Mouse (Mus musculus): ENCODE measurements at regions not wholly inside any gene's neighbourhood (a gene's known extent, or its start where the extent isn't known, plus 50 kb on each side); places are given as distances from the start of the nearest gene placed in this dataset.

DNA sequence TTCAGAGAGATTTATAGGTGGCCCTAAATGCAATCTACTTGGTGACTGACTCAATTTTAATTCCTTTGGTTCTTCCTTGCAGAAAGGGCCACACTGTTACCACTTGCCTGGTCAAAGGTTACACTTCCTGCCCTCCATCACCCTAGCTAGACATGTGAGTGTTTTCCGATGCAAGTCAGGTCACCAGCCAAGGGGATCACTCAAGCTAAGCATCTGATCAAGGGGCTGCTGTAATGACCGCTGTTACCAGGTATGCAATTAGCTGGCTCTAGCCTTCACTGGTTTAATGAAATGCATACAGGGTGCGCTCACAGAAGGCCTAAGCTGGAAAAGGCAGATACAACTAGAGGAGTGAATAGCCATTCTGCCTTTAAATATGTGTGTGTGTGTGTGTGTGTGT is 105.1 kb downstream of the Mtx2 start:
- Histone ChIP-seq H3K4me1 (ENCODE audit: control insufficient read depth, insufficient read depth, insufficient read length, low read length) (peaks cover 8% of the 10 kb centered on the region; the same call in 1 of the 2 replicates), H3K4me3 (ENCODE audit: insufficient read depth, low read depth, low read length) (no peak overlapping the region), H3K27ac (replicated peaks; ENCODE audit: low read depth, low read length) (no peak overlapping the region)

DNA sequence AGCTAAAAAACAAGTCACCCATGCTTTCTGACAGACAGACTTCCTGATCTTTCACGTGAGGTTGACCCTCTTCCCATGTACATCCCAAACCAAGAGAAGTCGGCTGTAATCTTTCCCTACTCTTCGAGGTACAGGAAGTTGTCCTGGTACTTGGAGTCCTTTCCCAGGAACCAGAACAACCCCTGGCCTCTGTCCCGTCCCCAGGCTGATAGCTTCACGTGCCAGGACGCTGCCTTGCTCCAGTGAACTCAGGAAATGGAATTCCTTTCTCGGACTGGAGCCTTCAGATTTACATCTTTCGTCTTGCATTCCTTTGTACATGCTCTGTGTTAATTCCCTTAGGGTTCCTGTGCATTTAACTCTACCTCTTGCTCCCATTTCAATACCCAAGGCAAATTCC is 107.6 kb downstream of the Mtx2 start:
- no peak overlapping the region for H3K27ac ChIP-seq (replicated peaks; ENCODE audit: low read depth, low read length)
- no peak overlapping the region for H3K4me3 ChIP-seq (ENCODE audit: insufficient read depth, low read depth, low read length)
- H3K4me1 ChIP-seq (ENCODE audit: control insufficient read depth, insufficient read depth, insufficient read length, low read length) = peaks cover 5% of the 10 kb centered on the region; the same call in 1 of the 2 replicates

DNA sequence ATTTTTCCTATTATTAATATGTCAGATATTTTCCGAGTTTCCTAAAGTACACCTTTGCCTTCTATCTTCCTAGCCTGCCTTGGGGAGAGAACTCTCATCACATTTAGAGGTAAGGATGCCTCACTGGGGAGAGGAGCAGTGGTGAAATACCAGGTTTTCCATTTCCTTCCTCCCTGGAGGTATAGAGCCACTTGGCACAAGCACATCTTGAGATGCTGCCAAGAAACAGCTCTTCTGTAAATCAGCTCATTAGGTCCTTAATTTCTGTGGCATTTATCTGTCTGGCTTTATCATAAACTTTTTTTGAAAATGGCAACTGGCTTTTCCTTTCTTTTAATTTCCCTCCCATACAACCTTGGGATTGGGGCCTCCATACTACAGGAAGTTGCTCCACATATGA is 108.2 kb downstream of the Mtx2 start:
- H3K4me3 ChIP-seq (ENCODE audit: insufficient read depth, low read depth, low read length) = no peak overlapping the region
- H3K27ac ChIP-seq (replicated peaks; ENCODE audit: low read depth, low read length) = no peak overlapping the region
- peaks cover 3% of the 10 kb centered on the region; the same call in 1 of the 2 replicates for H3K4me1 ChIP-seq (ENCODE audit: control insufficient read depth, insufficient read depth, insufficient read length, low read length)

DNA sequence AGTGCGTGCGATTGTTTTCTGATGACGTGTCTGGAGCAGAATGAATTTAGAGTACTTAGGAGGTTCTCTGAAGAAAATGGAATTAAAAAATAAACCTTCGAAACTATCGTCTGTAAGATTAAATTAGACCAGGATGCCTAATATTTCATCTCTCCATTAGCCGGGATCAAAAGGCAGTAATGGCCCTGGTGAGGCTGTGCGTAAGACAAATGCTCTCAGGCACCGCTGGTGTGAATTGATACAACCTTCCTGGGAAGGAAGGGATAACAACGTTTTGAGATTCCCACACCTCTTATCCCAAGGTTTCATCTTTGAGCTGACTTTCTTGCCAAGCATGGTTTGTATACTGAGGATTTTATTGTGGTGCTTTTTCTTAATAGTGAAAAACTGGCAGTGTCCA is 113.1 kb downstream of the Mtx2 start:
- H3K27ac ChIP-seq (replicated peaks; ENCODE audit: low read depth, low read length) = no peak overlapping the region
- no peaks in the 10 kb centered on the region for H3K4me1 ChIP-seq (ENCODE audit: control insufficient read depth, insufficient read depth, insufficient read length, low read length)
- no peak overlapping the region for H3K4me3 ChIP-seq (ENCODE audit: insufficient read depth, low read depth, low read length)

DNA sequence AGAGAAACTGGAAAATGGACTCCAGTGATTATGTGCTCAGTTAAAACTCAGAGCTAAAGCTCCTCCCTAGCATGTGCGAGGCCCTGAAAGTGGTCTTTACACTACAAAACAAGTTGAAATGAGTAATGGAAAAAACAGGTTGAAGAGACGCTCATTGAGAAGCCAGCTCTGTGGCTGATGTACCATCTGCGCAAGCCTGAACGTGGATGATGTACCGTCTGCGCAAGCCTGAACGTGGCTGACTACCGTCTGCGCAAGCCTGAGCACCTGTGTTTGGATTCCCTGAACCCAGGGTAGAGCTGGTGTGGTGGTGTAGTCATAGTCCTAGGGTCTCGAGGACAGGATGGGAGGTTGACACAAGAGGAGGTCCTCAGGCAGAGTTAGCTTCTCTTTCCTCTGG is 116.4 kb downstream of the Mtx2 start:
- no peak overlapping the region for H3K27ac ChIP-seq (replicated peaks; ENCODE audit: low read depth, low read length)
- no peak overlapping the region for H3K4me3 ChIP-seq (ENCODE audit: insufficient read depth, low read depth, low read length)
- H3K4me1 ChIP-seq (ENCODE audit: control insufficient read depth, insufficient read depth, insufficient read length, low read length) = no peaks in the 10 kb centered on the region

DNA sequence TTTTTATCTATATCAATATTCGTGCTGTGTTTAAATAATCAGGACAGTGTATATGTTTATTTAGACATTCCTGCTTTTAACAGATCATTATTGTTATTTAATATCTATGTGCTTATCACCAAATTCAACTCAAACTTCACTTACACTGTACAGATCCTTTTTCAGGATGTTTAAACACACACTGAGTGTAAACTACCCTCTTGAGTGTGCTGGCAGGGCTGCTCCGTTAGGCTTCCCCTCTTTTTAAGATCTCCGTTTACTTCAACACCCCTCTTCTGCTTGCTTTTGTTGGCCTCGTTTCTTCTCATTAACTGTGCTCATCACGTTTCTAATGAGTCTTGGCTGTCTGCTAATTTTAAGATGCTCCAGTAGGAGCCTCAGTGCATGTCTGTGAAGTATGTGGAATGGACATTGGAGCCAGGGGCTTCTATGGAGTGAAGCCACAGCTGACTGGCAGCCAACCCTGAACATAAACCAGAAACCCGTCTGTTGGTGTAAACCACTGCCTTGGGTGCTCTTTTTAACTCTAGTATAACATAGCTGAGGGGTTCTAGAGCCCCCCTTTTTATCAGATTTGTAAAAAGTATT is 117.1 kb downstream of the Mtx2 start:
- no peaks in the 10 kb centered on the region for H3K4me1 ChIP-seq (ENCODE audit: control insufficient read depth, insufficient read depth, insufficient read length, low read length)
- H3K27ac ChIP-seq (replicated peaks; ENCODE audit: low read depth, low read length) = no peak overlapping the region
- no peak overlapping the region for H3K4me3 ChIP-seq (ENCODE audit: insufficient read depth, low read depth, low read length)

DNA sequence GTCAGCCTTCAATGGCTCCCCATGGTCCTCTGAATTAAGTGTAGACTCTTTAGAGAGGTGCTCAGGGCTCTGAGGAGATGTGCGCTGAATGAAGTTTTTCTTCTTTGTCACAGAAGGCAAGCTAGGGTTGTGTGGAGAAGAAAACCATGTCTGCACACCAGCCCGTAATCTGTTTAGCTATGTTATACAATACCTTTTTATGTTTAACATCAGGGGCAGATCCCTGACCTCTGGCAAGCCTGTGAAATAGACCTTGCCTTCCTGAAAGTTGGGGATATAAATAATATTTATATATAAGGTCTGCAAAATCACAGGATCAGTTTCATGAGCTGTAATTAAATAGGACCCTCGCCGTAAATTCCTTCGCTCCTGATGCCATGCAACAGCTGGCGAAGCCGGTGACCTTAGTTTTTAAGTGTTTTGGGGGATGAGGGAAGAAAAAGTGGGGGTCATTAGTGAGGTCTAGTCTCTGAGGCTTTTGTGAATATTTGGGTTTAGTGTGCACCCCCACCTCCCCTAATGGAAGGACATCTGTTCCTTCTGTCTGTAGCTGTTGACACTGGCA is 119.7 kb downstream of the Mtx2 start:
- no peak overlapping the region for H3K27ac ChIP-seq (replicated peaks; ENCODE audit: low read depth, low read length)
- no peak overlapping the region for H3K4me3 ChIP-seq (ENCODE audit: insufficient read depth, low read depth, low read length)
- no peaks in the 10 kb centered on the region for H3K4me1 ChIP-seq (ENCODE audit: control insufficient read depth, insufficient read depth, insufficient read length, low read length)

DNA sequence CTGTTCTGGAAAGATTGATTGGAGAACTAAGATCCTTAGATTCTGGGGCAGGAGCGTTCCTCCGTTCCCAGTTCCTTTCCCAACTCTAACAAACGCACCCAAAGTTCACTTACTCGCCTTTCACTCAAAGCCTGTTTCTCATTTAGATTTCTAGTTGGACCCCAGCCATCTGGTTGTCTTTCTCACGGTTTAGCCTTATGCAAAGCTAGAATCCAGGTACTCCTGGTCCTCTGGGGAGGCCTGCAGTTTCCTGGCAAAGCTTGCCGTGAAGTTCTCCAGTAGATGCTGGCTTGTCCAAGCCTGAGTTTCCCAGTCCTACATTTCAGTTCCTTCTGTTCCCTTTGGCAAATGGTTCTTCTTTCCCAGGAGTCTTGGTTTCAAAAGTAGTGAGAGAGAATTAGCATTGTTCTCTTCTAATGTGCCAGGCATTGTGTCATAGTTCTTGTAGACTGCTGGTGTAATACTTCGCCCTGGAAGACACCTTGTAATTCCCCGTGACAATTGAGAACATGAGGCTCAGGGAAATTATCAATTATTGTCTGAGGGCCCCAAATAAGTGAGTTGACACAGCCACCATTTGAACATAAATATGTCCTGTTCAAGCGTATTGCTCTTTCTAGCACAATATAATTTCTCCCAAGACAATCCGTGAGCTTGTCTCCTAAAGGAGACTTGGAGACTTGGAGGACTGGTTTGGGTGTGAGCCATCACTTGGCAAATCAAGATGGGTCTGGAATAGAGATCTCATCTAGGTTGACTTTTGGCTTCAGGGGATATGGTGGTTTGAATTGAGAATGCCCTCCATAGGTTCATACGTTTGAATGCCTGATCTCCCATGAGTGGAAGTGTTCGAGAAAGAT is 126.0 kb downstream of the Mtx2 start:
- Histone ChIP-seq H3K4me3 (ENCODE audit: insufficient read depth, low read depth, low read length) (no peak overlapping the region), H3K4me1 (ENCODE audit: control insufficient read depth, insufficient read depth, insufficient read length, low read length) (no peaks in the 10 kb centered on the region), H3K27ac (replicated peaks; ENCODE audit: low read depth, low read length) (no peak overlapping the region)

DNA sequence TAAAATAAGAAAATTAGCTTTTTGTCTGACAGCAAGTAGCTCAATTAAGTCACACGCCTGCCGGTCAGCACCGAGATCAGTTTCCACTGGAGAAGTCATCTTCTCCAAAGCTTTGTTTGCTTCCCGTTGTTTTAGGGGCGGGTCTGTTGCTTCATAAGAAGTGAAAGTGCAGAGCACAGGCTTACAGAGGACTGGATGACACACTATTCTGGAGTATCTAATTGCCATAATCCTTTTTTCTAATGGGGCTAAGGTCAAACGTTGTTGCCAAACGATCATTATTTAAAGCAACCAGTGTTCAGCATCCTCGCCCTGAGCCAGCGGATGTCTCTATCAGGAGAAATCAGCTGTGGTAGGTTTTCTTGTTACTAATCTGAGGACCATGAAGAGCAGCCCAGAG is 128.5 kb downstream of the Mtx2 start:
- Histone ChIP-seq H3K4me3 (ENCODE audit: insufficient read depth, low read depth, low read length) (no peak overlapping the region), H3K4me1 (ENCODE audit: control insufficient read depth, insufficient read depth, insufficient read length, low read length) (no peaks in the 10 kb centered on the region), H3K27ac (replicated peaks; ENCODE audit: low read depth, low read length) (no peak overlapping the region)

DNA sequence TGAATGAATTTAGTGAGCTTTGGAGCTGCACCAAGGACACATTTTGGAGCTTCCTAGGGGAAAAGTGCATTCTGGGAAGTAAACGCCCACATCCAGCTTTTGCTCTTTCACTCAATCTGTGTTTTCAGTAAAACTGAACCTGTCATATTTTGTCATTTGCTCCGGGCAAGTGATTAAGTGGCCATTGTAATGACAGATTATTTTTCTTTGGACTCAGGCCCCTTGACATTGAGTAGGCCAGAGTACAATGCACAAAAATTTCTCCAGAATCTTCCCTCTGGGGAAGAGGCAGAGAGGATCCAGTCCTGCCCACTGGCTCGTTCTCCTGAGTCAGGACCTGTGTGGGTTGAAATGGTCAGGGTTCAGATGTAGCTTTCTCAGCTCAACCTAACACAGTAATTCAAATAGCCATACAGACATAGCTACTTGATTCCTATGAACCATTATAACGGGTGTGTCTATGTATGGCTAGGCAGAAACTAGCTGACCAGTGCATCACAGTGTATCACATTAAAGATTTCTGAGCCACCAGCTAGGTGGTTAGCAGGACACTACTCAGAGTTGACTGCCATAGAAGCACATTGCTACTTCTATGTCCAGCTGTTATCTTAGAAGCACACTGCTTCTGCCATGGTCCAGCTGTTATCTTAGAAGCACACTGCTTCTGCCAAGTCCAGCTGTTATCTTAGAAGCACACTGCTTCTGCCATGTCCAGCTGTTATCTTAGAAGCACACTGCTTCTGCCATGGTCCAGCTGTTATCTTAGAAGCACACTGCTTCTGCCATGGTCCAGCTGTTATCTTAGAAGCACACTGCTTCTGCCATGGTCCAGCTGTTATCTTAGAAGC is 129.9 kb downstream of the Mtx2 start:
- H3K27ac ChIP-seq (replicated peaks; ENCODE audit: low read depth, low read length) = no peak overlapping the region
- H3K4me1 ChIP-seq (ENCODE audit: control insufficient read depth, insufficient read depth, insufficient read length, low read length) = no peaks in the 10 kb centered on the region
- no peak overlapping the region for H3K4me3 ChIP-seq (ENCODE audit: insufficient read depth, low read depth, low read length)

DNA sequence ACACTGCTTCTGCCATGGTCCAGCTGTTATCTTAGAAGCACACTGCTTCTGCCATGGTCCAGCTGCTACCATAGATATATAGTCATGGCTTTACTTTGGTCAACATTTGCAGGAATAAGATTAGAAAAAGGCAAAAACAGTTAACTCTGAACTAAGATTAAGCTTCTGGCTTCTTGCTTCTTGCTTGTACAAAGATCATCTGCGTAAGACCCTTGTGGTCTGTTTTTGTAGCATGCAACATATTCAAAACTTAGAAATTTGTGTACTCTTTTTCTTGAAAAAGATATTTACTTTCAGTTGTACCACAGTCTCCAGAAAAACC is 130.5 kb downstream of the Mtx2 start:
- Histone ChIP-seq H3K4me3 (ENCODE audit: insufficient read depth, low read depth, low read length) (no peak overlapping the region), H3K27ac (replicated peaks; ENCODE audit: low read depth, low read length) (no peak overlapping the region), H3K4me1 (ENCODE audit: control insufficient read depth, insufficient read depth, insufficient read length, low read length) (no peaks in the 10 kb centered on the region)

DNA sequence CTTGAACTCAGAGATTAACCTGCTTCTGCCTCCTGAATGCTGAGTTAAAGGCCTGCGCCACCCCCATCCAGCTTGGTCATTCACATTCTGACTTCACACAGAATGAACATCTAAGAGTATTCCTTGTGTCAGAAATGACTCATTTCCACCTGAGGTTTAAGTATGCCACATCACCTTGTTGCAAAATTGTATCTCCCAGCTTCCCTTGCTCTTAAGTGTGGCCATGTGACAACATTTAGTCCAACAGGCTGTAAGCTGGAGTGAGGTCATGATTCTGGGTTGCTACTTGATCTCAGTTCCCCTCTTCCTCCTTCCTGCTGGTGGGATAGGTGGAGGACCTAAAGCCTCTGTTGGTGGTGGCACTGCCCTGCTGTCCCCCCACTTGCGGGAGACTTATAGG is 131.0 kb downstream of the Mtx2 start:
- Histone ChIP-seq H3K4me1 (ENCODE audit: control insufficient read depth, insufficient read depth, insufficient read length, low read length) (no peaks in the 10 kb centered on the region), H3K4me3 (ENCODE audit: insufficient read depth, low read depth, low read length) (no peak overlapping the region), H3K27ac (replicated peaks; ENCODE audit: low read depth, low read length) (no peak overlapping the region)

DNA sequence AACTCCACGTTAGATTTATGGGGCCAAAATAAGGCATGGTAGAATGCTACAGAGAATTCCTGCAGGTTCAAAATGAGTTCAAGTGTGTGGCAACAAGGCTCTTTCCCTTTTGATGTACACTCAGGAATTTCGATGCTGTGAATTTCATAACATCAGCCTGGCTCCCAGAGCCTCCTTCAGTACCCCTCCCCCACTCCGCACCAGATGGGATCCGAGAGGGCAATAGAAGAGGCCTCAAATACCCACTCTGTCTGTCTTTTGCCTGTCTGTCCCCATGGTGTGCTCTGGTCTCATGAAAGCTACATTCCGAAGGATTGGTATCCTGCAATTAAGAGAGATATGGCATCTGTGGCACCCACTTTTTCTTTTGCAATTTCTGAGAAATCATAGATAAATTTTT is 134.3 kb downstream of the Mtx2 start:
- H3K4me3 ChIP-seq (ENCODE audit: insufficient read depth, low read depth, low read length) = no peak overlapping the region
- no peak overlapping the region for H3K27ac ChIP-seq (replicated peaks; ENCODE audit: low read depth, low read length)
- no peaks in the 10 kb centered on the region for H3K4me1 ChIP-seq (ENCODE audit: control insufficient read depth, insufficient read depth, insufficient read length, low read length)

DNA sequence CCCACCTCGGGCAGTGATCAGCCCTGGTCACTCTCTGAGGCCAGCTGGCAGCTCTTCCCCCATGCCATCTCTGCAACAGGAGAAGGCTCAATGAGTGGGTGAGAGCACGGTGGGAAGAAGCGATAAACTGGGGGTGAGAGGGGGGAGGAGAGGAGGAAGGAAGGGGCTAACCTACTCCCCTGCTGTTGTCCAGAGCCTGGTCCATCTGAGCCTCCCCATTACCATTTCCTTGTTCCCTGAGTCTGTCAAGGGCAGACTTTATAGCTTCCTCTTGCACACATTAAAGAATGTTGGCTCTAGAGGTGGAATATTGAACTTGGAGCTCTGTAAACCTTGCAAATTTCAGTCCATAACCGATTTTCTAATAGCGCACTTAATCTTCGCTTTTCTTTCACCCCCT is 136.8 kb downstream of the Mtx2 start:
- Histone ChIP-seq H3K4me3 (ENCODE audit: insufficient read depth, low read depth, low read length) (no peak overlapping the region), H3K4me1 (ENCODE audit: control insufficient read depth, insufficient read depth, insufficient read length, low read length) (peaks cover 2% of the 10 kb centered on the region; the same call in 1 of the 2 replicates), H3K27ac (replicated peaks; ENCODE audit: low read depth, low read length) (no peak overlapping the region)

DNA sequence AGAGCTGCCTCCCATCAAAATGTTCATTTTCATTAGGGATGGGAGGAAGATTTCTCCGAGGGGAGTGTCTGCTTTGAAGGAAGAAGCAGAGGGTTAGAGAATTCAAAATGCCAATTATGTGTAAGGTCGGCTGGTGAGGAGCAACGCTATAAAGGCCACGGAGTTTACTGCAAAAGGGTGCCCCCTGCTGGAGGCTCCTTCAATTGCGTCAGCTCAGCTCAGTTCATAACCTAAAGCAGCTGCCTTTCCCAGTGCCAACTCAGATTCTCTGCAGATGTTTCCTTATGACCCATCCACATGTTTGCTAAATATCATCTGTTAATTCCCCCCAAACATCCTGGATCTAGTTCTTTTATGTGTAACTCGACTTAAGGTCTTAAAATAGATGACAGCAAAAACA is 138.8 kb downstream of the Mtx2 start:
- no peak overlapping the region for H3K27ac ChIP-seq (replicated peaks; ENCODE audit: low read depth, low read length)
- no peak overlapping the region for H3K4me3 ChIP-seq (ENCODE audit: insufficient read depth, low read depth, low read length)
- H3K4me1 ChIP-seq (ENCODE audit: control insufficient read depth, insufficient read depth, insufficient read length, low read length) = peaks cover 4% of the 10 kb centered on the region

Data from brown adipose tissue, adult 24 weeks (tissue).